Mouse (Mus musculus) 3134 (cell line): Measurements from ENCODE around the gene Krtap10-10.
"Not testable (repeated sequence)": the region's sequence is repeated elsewhere in the genome, so short reads cannot be mapped to it uniquely, and the experiment has no call there.

Experiments used
- DNase-seq: peaks from one replicate; pipeline ENCODE4 v3.0.0-alpha.2; 2011; ENCODE audit warnings: low spot score; ENCODE audit not compliant: insufficient read length; ENCODE audit errors: extremely low read depth

Krtap10-10 gene

DNA sequence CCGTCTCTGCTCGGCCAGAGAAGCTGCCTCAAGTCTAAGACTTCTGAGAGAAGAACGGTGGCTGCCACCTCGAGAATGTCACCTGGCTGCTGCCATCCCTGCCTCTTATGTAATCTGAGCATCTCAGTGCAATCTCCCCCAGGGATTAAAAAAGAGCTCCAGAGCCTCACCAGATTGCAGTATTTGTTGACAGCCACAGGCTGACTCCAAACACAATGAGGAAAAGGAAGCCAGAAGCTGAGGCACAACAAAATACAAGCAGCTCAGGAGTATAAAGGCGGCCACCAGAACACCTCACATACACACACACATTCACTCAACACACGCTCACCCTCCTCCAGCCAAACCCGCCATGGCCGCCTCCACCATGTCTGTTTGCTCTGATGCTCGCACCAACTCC lies at the start of gene Krtap10-10:
Gene Krtap10-10 (plus strand): TSS at position 301 of the 400 bp plus-strand sequence.
- no peak for DNase-seq

DNA sequence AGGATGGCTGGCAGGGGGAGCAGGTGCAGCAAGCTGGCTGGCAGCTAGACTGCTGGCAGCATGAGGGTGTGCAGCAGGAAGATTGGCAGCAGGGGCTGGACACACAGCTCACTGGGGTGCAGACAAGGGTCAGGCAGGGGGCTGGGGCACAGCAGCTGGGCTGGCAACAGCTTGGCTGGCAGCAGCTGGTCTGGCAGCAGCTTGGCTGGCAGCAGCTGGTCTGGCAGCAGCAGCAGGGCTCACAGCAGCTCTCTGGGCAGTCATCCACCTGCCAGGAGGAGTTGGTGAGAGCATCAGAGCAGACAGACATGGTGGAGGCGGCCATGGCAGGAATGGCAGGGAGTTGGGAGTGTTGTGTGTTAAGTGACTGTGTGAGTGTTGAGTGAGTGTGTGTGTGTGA lies 47.9 kb upstream of the Krtap10-10 start, which contains the start of gene Gm7137:
Gene Gm7137 (minus strand): TSS at position 325 of the 400 bp plus-strand sequence.
- not testable (repeated sequence) for DNase-seq

DNA sequence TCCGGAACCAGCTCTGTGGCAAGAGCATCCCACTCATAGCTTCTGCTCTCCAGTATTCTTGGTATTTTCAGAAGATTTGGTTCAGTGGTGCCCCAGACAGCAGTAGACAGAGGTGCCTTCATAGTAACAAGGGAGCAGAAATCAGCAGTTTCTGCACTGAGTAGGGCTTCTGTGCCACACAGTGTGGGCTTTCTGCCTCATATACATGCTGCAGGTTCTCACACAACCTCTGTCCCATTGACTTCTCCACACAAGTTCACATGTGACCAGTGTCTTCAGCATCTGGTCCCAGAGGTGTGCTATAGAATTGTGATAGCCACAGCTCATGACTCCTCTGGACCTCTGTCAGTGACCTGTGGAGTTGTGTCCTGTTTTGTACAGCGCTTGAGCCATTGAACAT lies 47.1 kb upstream of the Krtap10-10 start:
- DNase-seq: no peak

DNA sequence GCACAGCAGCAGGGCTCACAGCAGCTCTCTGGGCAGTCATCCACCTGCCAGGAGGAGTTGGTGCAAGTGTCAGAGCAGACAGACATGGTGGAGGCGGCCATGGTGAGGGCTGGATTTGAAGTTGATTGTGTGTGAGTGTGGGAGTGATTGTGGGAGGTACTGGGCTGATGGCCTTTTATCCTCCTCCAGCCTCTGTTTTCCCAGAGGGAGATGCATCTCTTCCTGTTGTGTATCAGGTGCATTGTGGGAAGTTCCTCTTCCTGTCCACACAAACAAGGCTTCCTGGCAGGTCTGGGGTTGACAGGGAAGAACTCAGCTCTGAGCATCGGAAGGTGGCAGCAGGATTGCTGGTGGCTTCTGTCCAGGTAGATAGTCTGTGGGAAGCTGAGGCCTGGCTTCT lies 40.8 kb upstream of the Krtap10-10 start, which contains the start of gene Gm9639:
Gene Gm9639 (minus strand): TSS at position 101 of the 400 bp plus-strand sequence.
- DNase-seq: no peak

- DNase-seq: no peak
Measured at GRCm38 (mm10) chr10:77797677-77798076, 38.1 kb upstream of the Krtap10-10 start.

DNA sequence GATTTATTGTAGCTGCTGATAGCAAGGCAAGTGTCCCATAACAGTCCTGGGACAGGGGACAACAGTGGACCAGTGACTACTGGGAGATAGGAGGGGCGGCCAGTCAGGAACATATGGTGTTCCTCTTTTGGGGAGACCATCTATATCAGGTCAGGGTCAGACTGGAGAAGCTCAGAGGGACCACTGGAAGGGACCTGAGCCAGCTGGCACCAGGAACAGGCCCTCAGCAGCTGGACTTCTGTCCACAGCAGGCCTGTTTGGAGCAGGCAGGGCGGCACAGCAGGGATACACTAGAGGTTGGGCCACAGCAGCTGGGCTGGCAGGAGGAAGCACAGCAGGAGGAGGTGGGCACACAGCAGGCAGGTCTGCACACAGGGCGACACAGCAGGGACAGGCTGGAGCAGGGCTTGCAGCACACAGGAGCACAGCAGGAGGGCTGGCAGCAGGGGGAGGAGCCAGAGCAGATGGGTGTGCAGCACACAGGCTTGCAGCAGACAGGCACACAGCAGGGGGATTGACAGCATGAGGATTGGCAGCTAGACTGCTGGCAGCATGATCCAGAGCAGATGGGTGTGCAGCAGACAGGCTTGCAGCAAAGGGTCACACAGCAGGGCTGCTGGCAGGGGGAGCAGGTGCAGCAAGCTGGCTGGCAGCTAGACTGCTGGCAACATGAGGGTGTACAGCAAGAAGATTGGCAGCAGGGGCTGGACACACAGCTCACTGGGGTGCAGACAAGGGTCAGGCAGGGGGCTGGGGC lies 37.4 kb upstream of the Krtap10-10 start:
- DNase-seq: not testable (repeated sequence)

DNA sequence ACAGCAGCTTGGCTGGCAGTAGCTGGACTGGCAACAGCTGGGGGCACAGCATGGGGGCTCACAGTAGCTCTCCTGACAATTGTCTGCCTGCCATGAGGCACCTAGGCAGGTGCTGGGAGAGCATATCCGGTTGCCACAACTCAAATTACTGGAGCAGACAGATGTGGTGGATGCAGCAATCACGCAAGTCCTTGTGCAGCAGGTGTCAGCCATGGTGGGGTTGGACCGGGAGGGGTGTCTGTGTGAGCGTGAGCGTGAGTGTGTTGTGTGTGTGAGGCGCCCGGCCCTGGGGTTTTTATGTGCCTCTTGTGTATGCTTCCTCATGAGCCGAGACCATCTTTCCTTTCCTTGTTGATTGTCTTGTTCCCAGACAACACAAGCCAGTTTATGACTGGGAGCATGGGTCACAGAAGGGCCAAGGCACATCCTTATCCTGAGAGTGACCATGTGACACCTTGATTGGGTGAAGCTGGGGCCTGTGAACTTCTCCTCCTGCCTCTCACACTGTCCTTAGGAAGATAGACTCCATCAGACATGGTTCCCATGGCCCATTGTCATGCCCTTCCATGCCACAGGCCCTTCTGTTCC lies 36.7 kb upstream of the Krtap10-10 start, which contains the start of gene Gm19668:
Gene Gm19668 (minus strand): TSS at position 213 of the 588 bp plus-strand sequence.
- DNase-seq: no peak

DNA sequence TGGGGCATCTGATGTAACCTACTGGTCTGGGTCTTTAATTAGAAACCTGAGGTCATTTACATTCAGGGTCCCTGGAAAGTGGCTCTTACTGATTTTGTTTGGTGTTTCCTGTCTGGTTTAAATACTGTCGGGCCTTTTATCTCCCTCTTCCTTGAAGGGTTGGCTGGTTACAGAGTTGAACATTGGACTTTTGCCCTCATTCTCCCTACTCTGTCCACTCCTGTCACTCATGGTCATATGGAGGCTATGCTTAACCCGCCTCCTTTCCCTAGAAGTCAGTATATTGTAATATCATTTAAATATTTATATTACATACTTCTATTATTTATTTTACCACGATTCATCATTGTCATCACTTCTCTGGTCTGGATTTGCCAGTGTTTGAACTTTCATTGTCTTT lies 31.7 kb upstream of the Krtap10-10 start:
- DNase-seq: no peak

DNA sequence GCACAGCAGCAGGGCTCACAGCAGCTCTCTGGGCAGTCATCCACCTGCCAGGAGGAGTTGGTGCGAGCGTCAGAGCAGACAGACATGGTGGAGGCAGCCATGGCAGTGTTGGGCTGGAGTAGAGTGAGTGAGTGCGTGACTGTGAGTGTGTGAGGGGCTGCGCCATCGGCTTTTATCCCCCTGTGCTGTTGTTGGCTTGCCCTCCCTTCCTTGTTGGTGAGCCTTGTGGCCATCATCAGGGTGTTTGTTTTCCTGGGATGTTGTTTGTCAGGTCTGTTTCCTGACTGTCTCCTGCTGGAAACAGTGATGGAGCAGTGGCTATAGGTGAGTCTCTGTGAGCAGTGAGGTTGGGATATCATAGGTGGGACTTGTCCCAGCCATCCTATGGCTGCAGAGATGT lies 24.0 kb upstream of the Krtap10-10 start, which contains the start of gene Gm9507:
Gene Gm9507 (minus strand): TSS at position 101 of the 400 bp plus-strand sequence.
- DNase-seq: no peak

DNA sequence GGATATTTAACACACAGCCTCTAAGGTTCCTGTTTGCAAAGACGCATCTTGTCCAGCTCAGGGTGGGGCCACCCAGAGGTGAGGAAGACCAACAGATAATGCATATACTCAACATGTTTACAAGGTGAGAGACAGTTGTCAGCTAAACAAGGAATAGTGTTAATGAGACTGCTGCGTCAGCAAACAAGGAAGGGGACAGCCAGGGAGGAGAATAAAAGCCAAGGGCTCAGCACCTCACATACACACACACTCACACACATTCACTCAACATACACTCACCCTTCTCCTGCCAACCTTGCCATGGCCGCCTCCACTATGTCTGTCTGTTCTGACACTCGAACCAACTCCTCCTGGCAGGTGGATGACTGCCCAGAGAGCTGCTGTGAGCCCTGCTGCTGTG lies 21.4 kb upstream of the Krtap10-10 start, which contains the start of gene Gm2696:
Gene Gm2696 (plus strand): TSS at position 301 of the 400 bp plus-strand sequence.
- no peak for DNase-seq

DNA sequence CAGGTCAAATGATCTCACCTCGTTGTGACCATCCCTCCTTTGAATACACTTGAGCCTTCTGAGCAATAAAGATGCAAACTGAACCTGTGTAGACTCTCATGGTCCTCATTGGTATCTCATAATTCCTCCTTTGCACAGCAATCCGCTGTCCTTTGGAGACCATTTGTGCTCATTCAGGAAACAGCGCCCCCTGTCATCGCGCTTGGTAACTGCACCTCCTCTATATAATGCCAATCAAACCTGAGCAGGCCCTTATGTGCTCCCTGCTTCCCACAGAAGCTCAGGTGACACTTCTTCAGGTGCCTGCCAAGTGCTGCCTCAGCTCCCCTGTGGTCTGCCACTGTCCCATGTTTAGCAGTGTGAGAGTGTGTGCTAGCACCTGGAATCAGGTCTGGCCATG lies 20.2 kb upstream of the Krtap10-10 start:
- no peak for DNase-seq

DNA sequence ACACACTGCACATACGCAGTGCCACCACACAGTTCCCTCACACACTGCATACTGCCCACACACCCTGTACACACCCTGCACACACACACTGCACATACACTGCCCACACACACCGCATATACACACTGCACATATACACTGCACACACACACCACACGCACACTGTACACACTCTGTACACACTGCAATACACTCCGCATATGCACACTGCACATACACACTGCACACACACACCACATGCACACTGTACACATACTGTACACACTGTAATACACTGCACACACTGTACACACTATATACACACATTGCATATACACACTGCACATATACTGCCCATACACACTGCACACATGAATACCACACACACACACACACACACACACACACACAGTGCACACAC lies 17.2 kb upstream of the Krtap10-10 start:
- DNase-seq: no peak

DNA sequence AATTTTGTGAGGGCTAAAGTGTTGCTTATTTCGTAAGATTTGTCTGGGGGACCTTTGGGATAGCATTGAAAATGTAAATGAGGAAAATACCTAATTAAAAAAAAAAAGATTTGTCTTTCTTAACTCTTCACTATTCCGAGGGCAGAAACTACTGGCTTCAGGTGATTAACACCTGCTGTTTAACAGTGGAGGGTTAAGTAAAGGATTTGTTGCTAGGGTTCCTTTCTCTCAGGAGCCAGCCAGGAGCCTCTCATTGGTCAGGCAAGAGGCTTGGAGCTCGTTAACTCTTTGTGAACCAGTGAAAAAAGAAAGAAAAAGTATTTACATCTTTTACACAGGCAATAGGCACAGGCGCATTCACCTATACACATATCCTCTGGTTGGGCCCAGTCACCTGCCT lies 16.5 kb upstream of the Krtap10-10 start:
- no peak for DNase-seq

DNA sequence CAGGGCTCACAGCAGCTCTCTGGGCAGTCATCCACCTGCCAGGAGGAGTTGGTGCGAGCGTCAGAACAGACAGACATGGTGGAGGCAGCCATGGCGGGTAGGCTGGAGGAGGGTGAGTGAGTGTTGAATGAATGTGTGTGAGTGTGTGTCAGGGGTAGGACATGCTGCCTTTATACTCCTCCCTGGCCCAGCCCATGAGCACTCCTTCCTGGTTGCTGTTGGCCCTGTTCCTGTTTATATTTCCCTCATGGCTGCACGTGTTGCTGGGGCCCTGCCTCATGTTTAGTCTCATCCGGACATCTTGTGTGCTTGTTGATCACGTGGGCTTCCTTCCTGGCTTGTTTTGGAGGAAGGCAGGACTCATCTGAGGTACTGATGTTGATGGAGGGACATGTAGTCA lies 8.8 kb upstream of the Krtap10-10 start, which contains the start of gene Krtap10-4:
Gene Krtap10-4 (minus strand): TSS at position 145 of the 400 bp plus-strand sequence.
- no peak for DNase-seq

DNA sequence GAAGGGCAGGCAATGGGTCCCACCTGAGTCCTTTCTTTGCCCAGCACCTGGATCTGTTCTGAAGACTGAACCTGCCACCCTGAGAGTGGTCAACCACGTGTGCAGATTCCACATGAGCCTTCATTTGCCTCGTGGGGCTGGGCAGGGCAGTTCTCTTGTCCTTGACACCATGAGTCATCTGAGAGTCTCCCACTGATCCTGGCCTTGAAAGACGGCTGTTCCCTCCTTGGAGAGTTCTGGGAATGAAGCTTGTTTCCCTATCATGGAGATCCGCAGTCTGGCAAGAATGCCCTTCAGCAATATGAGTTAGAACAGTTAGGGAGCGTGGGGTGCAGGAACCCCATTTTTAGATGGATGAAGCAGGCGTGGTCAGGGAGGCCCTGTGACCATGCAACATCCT lies 3.3 kb downstream of the Krtap10-10 start:
- no peak for DNase-seq

DNA sequence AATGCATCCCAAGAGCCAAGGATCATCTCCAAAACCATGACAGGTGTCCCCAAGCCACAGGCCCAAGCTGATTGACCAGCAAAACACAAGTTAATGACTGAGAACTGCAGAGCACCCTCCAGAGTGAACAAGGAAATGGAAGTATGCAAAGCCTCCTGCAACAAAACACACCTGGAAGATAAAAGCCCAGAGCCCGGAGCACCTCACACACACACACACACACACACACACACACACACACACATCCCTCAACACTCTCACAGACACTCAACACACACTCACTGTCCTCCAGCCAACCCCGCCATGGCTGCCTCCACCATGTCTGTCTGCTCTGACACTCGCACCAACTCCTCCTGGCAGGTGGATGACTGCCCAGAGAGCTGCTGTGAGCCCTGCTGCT lies 10.8 kb downstream of the Krtap10-10 start, which contains the start of gene Gm36176:
Gene Gm36176 (plus strand): TSS at position 301 of the 400 bp plus-strand sequence.
- DNase-seq: no peak

DNA sequence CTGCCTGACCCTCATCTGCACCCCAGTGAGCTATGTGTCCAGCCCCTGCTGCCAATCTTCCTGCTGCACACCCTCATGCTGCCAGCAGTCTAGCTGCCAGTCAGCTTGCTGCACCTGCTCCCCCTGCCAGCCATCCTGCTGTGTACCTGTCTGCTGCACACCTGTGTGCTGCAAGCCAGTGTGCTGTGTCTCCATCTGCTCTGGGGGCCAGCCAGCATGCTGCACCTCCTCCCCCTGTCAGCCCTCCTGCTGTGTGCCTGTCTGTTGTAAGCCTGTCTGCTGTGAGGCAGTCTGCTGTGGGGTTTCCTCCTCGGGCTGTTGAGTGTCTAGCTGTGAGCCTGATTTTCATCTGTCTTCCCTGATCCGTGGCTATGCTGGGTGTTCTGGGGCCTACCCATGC lies 11.2 kb downstream of the Krtap10-10 start:
- DNase-seq: no peak

GRCm38 (mm10) chr10:77847538-77847937 lies 11.8 kb downstream of the Krtap10-10 start:
- DNase-seq: no peak

- no peak for DNase-seq
Measured at GRCm38 (mm10) chr10:77852559-77852958, 16.8 kb downstream of the Krtap10-10 start, which contains the start of gene Gm10318. Gene Gm10318 (plus strand): TSS chr10:77852859.

DNA sequence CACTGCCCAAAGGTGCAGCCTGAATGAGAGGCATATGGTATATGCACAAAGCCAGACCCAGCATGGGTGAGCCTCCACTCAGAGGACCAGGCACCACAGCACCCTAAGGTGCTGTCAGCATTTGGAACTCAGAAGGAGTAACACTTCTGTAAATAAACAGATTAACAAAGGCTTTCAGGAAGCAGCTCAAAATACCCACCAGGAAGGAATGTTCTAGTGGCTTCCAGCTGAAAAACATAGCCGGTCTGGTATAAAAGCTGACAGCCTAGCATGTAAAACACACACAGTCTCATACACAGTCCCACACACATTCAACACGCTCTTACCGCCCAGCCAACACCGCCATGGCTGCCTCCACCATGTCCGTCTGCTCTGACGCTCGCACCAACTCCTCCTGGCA lies 25.9 kb downstream of the Krtap10-10 start, which contains the start of gene Gm3285:
Gene Gm3285 (plus strand): TSS at position 301 of the 400 bp plus-strand sequence.
- no peak for DNase-seq

DNA sequence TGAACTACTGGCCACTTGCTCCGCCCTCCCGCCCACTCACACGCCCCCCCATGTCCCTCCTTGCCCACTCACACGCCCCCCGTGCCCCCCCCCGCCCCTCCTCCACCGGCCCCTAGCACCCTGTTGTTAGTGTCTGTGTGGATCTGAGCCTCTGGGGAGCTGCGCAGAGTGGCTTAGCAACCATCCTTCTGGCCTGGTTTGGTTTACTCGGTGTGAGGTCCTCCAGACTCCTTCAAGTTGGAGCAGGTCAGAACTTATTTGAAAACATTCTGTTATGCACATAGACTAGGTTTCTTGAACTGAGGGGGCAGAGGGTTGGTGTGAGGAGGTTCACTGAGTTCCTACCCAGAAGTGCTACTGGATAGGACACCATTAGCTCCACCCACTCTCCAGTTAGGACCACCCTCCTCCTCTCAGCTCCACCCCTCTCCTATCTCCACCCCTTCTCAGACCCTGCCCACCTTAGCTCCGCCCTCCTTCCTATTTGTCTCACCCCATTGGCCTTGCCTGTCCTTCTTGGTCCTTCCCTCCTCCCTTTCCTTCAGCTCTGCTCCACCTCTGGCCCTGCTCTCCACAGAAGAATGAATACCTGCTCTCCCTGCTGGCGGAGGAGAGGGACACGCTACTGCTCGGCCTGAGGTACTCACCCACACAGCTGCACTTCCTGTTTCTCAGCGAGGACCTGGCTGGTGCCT lies 28.5 kb downstream of the Krtap10-10 start:
- DNase-seq: no peak
